23 mouse cellular contexts compared by ENCODE assay signal in genomic region chr9:107342201-107342709, GRCm38 (mm10). TPM values are rescaled to one million over a fixed set of nuclear protein-coding genes. Genes with fewer than 3 reads are reported as not detected.
DNase-seq lines count a peak whose midpoint lies in the region; ATAC-seq and TF ChIP-seq lines count a peak whose summit lies in the region.
"Had no signal": no experiment of that assay in that cellular context is flagged by ENCODE, and none has a peak within 500 bp of the region (broad histone marks: within the 10 kb centered on the region; RNA-seq: fewer than 3 reads in every experiment).

No protein-coding gene starts in this region.

- no peak for TF ChIP-seq CTCF in olfactory bulb, adult 2 months (IDR thresholded peaks at IDR 0.05; ENCODE audit: insufficient read depth, low read depth, low read length)

- H3K4me1 ChIP-seq in olfactory bulb, adult 2 months (ENCODE audit: control insufficient read depth, insufficient read depth, low read length): peaks cover 37% of the 10 kb centered on the region

- ATAC-seq in cerebellum, adult (ENCODE audit: insufficient number of reproducible peaks, low FRiP score, low TSS enrichment): no peak
- ATAC-seq: CD4-positive, CD25-positive, alpha-beta regulatory T cell, adult 4 months; forebrain, embryonic 14.5 days; hindbrain, embryonic 16.5 days; inflammation-experienced regulatory T-cells, adult 6 months had no signal

- 74% methylated on average over 11 of the region's 11 CpGs for WGBS in olfactory bulb, adult 2 months

- DNase-seq in cerebellum, adult 11-12 months: peak; percentile 76
- DNase-seq in cerebellum, postnatal 10 days: peak; percentile 58 to 69
- no peak for DNase-seq in cerebellum, adult 11 months
- peak; percentile 28 for DNase-seq in thymus, postnatal 14 days
- no peak for DNase-seq in thymus, adult 18-20 months
- DNase-seq: adrenal gland, adult 8-10 months; B cell, adult 2 months; embryo, embryonic 11 days; gastrocnemius, postnatal 10 days; heart, adult 18-20 months; heart, postnatal 10 days; heart, postnatal 4 days had no signal

- H3K4me3 ChIP-seq in olfactory bulb, adult 2 months (ENCODE audit: insufficient read depth, low read depth, low read length): peak overlapping the region; percentile 33
- H3K4me3 ChIP-seq: embryonic facial prominence, embryonic 15.5 days; erythroblast, embryonic 14.5 days; forebrain, embryonic 10.5 days; heart, embryonic 10.5 days; hindbrain, embryonic 12.5 days had no signal

- peak overlapping the region; percentile 83 for H3K27ac ChIP-seq in olfactory bulb, adult 2 months (ENCODE audit: insufficient read depth, low read depth, low read length)
- H3K27ac ChIP-seq: embryonic facial prominence, embryonic 15.5 days; forebrain, embryonic 10.5 days; heart, embryonic 10.5 days; hindbrain, embryonic 12.5 days had no signal

- TF ChIP-seq POLR2A in olfactory bulb, adult 2 months (IDR thresholded peaks at IDR 0.05; ENCODE audit: insufficient read depth, low read depth, low read length): no peak

RNA-seq across cellular contexts. Expression of gene 6430571L13Rik, which starts 1.9 kb away (rescaled TPM):
- not detected in 2 replicates for polyA plus RNA-seq in olfactory bulb, adult 2 months (2012; ENCODE audit: insufficient read depth, insufficient read length, low replicate concordance, missing spikeins)
- polyA plus RNA-seq: erythroblast, embryonic 14.5 days had no signal

RNA-seq across cellular contexts. Expression of gene Hemk1, which starts 4.1 kb away (rescaled TPM):
- not detected in 2 replicates for polyA plus RNA-seq in olfactory bulb, adult 2 months (2012; ENCODE audit: insufficient read depth, insufficient read length, low replicate concordance, missing spikeins)

RNA-seq across cellular contexts. Expression of gene Cish, which starts 46.4 kb away (rescaled TPM):
- not detected in 2 replicates for polyA plus RNA-seq in olfactory bulb, adult 2 months (2012; ENCODE audit: insufficient read depth, insufficient read length, low replicate concordance, missing spikeins)

RNA-seq across cellular contexts. Expression of gene Mapkapk3, which starts 52.6 kb away (rescaled TPM):
- not detected in 2 replicates for polyA plus RNA-seq in olfactory bulb, adult 2 months (2012; ENCODE audit: insufficient read depth, insufficient read length, low replicate concordance, missing spikeins)

RNA-seq across cellular contexts. Expression of gene Cacna2d2, which starts 57.2 kb away (rescaled TPM):
- not detected in 2 replicates for polyA plus RNA-seq in olfactory bulb, adult 2 months (2012; ENCODE audit: insufficient read depth, insufficient read length, low replicate concordance, missing spikeins)
- polyA plus RNA-seq: erythroblast, embryonic 14.5 days had no signal

Comparison
In these comparisons a context has a peak if more than half of its experiments do, and no peak if none do; other contexts are left out.
1. DNase-seq: peak in cerebellum, adult 11-12 months (single experiment), cerebellum, postnatal 10 days (2 of 2) and thymus, postnatal 14 days (single experiment); none in cerebellum, adult 11 months (single experiment) and thymus, adult 18-20 months (0 of 2).